Comparison of ENCODE assay signal across 8 mouse cellular contexts in genomic region chr17:84957487-84958259, GRCm38 (mm10). TPM values are rescaled to one million over a fixed set of nuclear protein-coding genes. Genes with fewer than 3 reads are reported as not detected.
DNase-seq lines count a peak whose midpoint lies in the region; ATAC-seq lines count a peak whose summit lies in the region.

No protein-coding gene starts in this region.

- H3K4me2 ChIP-seq in intestine, embryonic 14.5 days (ENCODE audit: low read length): peak overlapping the region; percentile 92

- H3K36me3 ChIP-seq in intestine, embryonic 14.5 days (ENCODE audit: control insufficient read depth, insufficient read depth, low read length): no peaks in the 10 kb centered on the region

- WGBS in intestine, embryonic 14.5 days: under 1% methylated on average over 50 of the region's 55 CpGs

- DNase-seq in adrenal gland, adult 18-20 months (ENCODE audit: low spot score in 2 of 2): peak; percentile 96 to 98
- peak; percentile 99 for DNase-seq in embryo, embryonic 11 days
- peak; percentile 100 for DNase-seq in gastrocnemius, postnatal 25 days
- DNase-seq in intestine, embryonic 14.5 days (ENCODE audit: low spot score): peak; percentile 99
- DNase-seq in left cerebral cortex, postnatal 14 days (ENCODE audit: low spot score in 2 of 2): peak; percentile 100
- DNase-seq in mesoderm, embryonic 11.5 days (ENCODE audit: low read depth, low spot score): peak; percentile 99
- peak; percentile 100 for DNase-seq in right cerebral cortex, postnatal 36 days (ENCODE audit: low spot score in 2 of 2)
- peak; percentile 100 for DNase-seq in yolk sac, embryonic 10.5 days (ENCODE audit: low spot score)

- H3K27me3 ChIP-seq in intestine, embryonic 14.5 days (replicated peaks; ENCODE audit: control insufficient read depth, insufficient read depth, low read length): no peaks in the 10 kb centered on the region

- H3K4me1 ChIP-seq in intestine, embryonic 14.5 days (replicated peaks; ENCODE audit: control insufficient read depth, insufficient read depth, low read length): peaks cover 23% of the 10 kb centered on the region

- H3K4me3 ChIP-seq in intestine, embryonic 14.5 days (ENCODE audit: low read depth, low read length): peak overlapping the region; percentile 82

- peak overlapping the region; percentile 98 for H3K9ac ChIP-seq in intestine, embryonic 14.5 days (ENCODE audit: low read length)

- intact Hi-C loops in left cerebral cortex, postnatal 14 days (cut with DNase I): loop anchor here (5.0 kb wide), 1 partner anchor 80 kb away; no protein-coding TSS in a partner anchor

- peak; percentile 98 for ATAC-seq in intestine, embryonic 14.5 days (replicated peaks; ENCODE audit: low FRiP score, low TSS enrichment, low read depth)

- peak overlapping the region; percentile 96 for H3K27ac ChIP-seq in intestine, embryonic 14.5 days (ENCODE audit: low read depth)

- no peaks in the 10 kb centered on the region for H3K9me3 ChIP-seq in intestine, embryonic 14.5 days (ENCODE audit: control insufficient read depth, low read length)

RNA-seq across cellular contexts. Expression of gene Ppm1b, which starts 1.1 kb away (rescaled TPM):
- 100 to 1,000 TPM; 114 to 143 TPM for total RNA-seq in adrenal gland, adult 18-20 months (2021)
- 100 to 1,000 TPM; 148 to 174 TPM for total RNA-seq in gastrocnemius, postnatal 25 days (2021)
- polyA plus RNA-seq in intestine, embryonic 14.5 days (2014; fragmentation: Nextera tagmentation; extraction: Ambion mirVana): 86.4 and 91.4 TPM in 2 replicates
- total RNA-seq in left cerebral cortex, postnatal 14 days (2021): 100 to 1,000 TPM; 116 to 123 TPM

Comparison
In these comparisons a context has a peak if more than half of its experiments do, and no peak if none do; other contexts are left out.
1. Peak in every context shown above with its lines: DNase-seq, ATAC-seq, H3K4me3 ChIP-seq and H3K27ac ChIP-seq.